Mouse (Mus musculus): ENCODE measurements around the gene Aven.
"Not testable (repeated sequence)": the region's sequence is repeated elsewhere in the genome, so short reads cannot be mapped to it uniquely, and the experiment has no call there.

DNA sequence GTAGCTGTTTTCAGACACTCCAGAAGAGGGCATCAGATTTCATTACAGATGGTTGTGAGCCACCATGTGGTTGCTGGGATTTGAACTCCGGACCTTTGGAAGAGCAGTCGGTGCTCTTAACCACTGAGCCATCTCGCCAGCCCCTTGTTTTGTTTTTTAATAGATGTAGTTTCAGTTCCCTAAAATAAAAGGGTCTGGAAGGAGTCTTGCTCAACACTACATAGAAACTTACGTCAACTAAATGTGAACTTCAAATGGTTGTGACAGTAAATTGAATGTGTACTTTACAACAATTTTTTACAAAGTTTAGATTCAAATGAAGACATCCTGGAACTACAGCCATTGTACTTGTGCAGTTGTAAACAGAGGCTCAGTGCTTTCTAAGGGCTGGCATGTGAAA is 44.7 kb upstream of the Aven start:
- TF ChIP-seq CTCF, EP300 (IDR thresholded peaks at IDR 0.05; ENCODE audit: low read depth): not testable (repeated sequence)

Data from heart, postnatal 0 days (tissue).